Comparison of ENCODE assay signal across 8 mouse cellular contexts in the genomic region with DNA sequence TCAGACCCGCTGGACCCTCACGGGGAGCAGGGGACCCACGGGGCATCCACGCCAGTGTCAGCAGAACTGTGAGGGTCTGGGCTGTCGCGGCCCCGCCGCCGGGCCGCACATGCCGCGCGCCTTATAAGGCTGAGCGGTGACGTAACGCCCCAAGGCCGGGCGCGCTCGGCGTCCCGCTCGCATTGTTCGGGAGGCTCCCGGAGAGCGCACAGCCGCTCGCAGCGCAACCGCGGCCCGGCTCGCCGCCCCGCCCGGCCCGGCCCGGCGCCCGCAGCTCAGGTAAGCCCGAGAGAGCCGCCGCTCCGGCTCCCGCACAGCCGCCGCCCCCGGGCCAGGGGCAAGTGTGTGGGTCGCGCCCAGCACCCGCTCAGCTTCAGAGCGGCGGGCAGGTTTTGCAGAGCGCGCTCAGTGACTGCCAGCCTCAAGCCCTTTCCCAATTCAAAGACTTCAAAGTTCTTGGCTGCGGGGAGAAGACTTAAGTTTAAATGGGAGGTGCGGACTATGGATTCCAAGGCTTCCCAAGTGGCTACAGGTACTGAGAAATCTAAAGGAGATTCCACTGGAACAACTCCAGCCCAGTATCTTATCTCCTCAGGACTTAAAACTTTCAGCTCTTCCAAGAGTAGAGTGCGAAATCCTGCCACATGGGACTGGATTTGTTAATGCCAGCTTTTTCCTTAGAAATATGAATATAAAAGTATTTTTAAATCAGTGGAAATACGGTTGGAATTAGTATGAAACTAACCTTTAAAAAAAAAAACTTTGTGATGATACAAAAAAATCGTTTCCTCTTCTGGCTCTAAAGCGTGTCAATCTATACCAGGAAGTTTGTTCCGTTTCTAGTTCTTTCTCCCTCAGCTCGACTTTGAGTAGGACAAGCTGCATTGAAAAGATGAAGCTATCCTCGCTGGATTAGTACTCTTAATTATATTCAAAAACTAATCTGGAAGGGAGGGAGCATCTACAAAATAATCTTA. TPM values are rescaled to one million over a fixed set of nuclear protein-coding genes. Genes with fewer than 3 reads are reported as not detected.
DNase-seq lines count a peak whose midpoint lies in the region; ATAC-seq lines count a peak whose summit lies in the region.

No protein-coding gene starts in this region.

- ATAC-seq in hindbrain, embryonic 15.5 days (ENCODE audit: low FRiP score, low read depth), result peak; percentile 97

- no peaks in the 10 kb centered on the region for H3K36me3 ChIP-seq in hindbrain, embryonic 15.5 days
- peaks cover 16% of the 10 kb centered on the region for H3K36me3 ChIP-seq in megakaryocyte, embryonic 14.5 days (replicated peaks; ENCODE audit: low read length)

- H3K4me1 ChIP-seq in hindbrain, embryonic 15.5 days (replicated peaks), result peaks cover 6% of the 10 kb centered on the region; the same call in 1 of the 2 replicates
- peaks cover 48% of the 10 kb centered on the region for H3K4me1 ChIP-seq in megakaryocyte, embryonic 14.5 days

- no peak overlapping the region for H3K27ac ChIP-seq in hindbrain, embryonic 15.5 days (replicated peaks)

- intact Hi-C loops in left cerebral cortex, postnatal 10 days (cut with DNase I), result no loop called here

- H3K27me3 ChIP-seq in hindbrain, embryonic 15.5 days, result 0 out of 2 replicates have a peak, but pooled peaks cover 5% of the 10 kb centered on the region
- no peaks in the 10 kb centered on the region for H3K27me3 ChIP-seq in megakaryocyte, embryonic 14.5 days (replicated peaks)

- 4% methylated on average over 57 of the region's 64 CpGs for WGBS in hindbrain, embryonic 15.5 days

- DNase-seq in MN1 (ENCODE audit: low spot score), result peak; percentile 69
- peak; percentile 7 for DNase-seq in cerebellum, adult 8-10 months
- DNase-seq in gastrocnemius, adult 18-20 months (ENCODE audit: low spot score), result peak; percentile 72
- DNase-seq in left cerebral cortex, postnatal 10 days (ENCODE audit: extremely low spot score in 1 of 2, low spot score in 2 of 2), result peak; percentile 15 to 82
- DNase-seq in right cerebral cortex, adult 2 months (ENCODE audit: low spot score in 2 of 2), result peak; percentile 33 to 53
- DNase-seq in urinary bladder, postnatal 14 days (ENCODE audit: low spot score), result peak; percentile 80

- peak overlapping the region; percentile 97 for H3K4me2 ChIP-seq in hindbrain, embryonic 15.5 days

- peak overlapping the region; percentile 78 for H3K4me3 ChIP-seq in hindbrain, embryonic 15.5 days
- peak overlapping the region; percentile 93 for H3K4me3 ChIP-seq in megakaryocyte, embryonic 14.5 days (replicated peaks)

- no peaks in the 10 kb centered on the region for H3K9me3 ChIP-seq in hindbrain, embryonic 15.5 days
- H3K9me3 ChIP-seq in megakaryocyte, embryonic 14.5 days, result no peaks in the 10 kb centered on the region

- peak overlapping the region; percentile 73 for H3K9ac ChIP-seq in hindbrain, embryonic 15.5 days

RNA-seq across cellular contexts. Expression of gene Cmss1, which starts 57.3 kb away (rescaled TPM):
- 10 to 100 TPM; 34.1 to 36.0 TPM for total RNA-seq in gastrocnemius, adult 18-20 months (2021)
- 33.9 and 38.3 TPM in 2 replicates for polyA plus RNA-seq in hindbrain, embryonic 15.5 days (2015; fragmentation: Nextera tagmentation; extraction: Ambion mirVana)
- 10 to 100 TPM; 14.1 to 17.6 TPM for total RNA-seq in left cerebral cortex, postnatal 10 days (2021)
- 18.3 and 36.3 TPM in 2 replicates for polyA plus RNA-seq in megakaryocyte, embryonic 14.5 days (2012; ENCODE audit: insufficient read depth, low replicate concordance)

Comparison
In these comparisons a context has a peak if more than half of its experiments do, and no peak if none do; other contexts are left out.
1. DNase-seq: peak in every context shown above with its lines; median percentile 80 in urinary bladder, postnatal 14 days; 72 in gastrocnemius, adult 18-20 months; 69 in MN1; 48 in left cerebral cortex, postnatal 10 days; 43 in right cerebral cortex, adult 2 months; 7 in cerebellum, adult 8-10 months.